Mouse (Mus musculus) liver, adult 2 months (tissue): Measurements from ENCODE around the gene Prss32.

Experiments used
- CTCF ChIP-seq: fragments of 200-500 bp; IDR thresholded peaks from 2 replicates; pipeline ENCODE4 v1.5.1; 2011; ENCODE audit warnings: low read depth, low read length, control low read depth
- POLR2A ChIP-seq: fragments of 200-500 bp; IDR thresholded peaks from 2 replicates; pipeline ENCODE4 v1.6.1; 2011; ENCODE audit warnings: low read length, control low read depth; ENCODE audit not compliant: insufficient read depth; ENCODE audit errors: extremely low read depth

DNA sequence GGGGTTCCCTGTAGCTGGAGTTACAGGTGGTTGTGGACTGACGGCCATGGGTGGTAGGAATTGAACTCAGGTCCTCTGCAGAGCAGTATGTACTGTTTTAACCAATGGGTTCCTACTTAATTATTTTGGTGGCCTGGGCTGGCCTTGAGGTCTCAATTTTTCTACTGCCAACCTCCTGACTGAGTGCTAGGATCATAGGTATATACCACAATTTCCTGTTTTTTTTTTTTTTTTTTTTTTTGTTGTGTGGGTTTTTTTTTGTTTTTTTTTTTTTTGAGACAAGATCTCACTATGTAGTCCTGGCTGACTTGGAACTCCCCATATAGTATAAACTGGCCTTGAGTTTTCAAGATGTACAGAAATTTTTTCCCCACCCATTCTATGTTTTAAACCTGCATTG is 12.5 kb upstream of the Prss32 start:
- no peak for TF ChIP-seq CTCF
- no peak for TF ChIP-seq POLR2A
